Mouse (Mus musculus) forebrain, embryonic 16.5 days (tissue): Measurements from ENCODE around the gene Cacna2d4. TPM values are rescaled to one million over a fixed set of nuclear protein-coding genes. Genes with fewer than 3 reads are reported as not detected.
A peak's percentile ranks its signal among the peaks of the same experiment; 100 is the strongest.

ENCODE experiments used
- ATAC-seq: fragments of 200-750 bp; cut with Nextera tagmentation; 2 replicates; pipeline ENCODE4 v1.8.0; 2017; ENCODE audit warnings: mild to moderate bottlenecking, moderate library complexity
- H3K27ac ChIP-seq: fragments of 300-500 bp; sonication (generic); 2 replicates; pipeline ENCODE4 v1.5.1; 2014; ENCODE audit warnings: low read length, control low read depth
- H3K27me3 ChIP-seq: fragments of 300-500 bp; sonication (generic); replicated peaks from 2 replicates; pipeline ENCODE4 v1.6.1; 2014; ENCODE audit warnings: low read length; ENCODE audit not compliant: control insufficient read depth, insufficient read depth
- H3K36me3 ChIP-seq: fragments of 300-500 bp; sonication (generic); 2 replicates; pipeline ENCODE4 v1.6.1; 2014; ENCODE audit not compliant: control insufficient read depth, insufficient read depth
- H3K4me1 ChIP-seq: fragments of 300-500 bp; sonication (generic); replicated peaks from 2 replicates; pipeline ENCODE4 v1.6.1; 2014; ENCODE audit warnings: low read length; ENCODE audit not compliant: control insufficient read depth, insufficient read depth
- H3K4me2 ChIP-seq: fragments of 300-500 bp; sonication (generic); 2 replicates; pipeline ENCODE4 v1.6.1; 2014; ENCODE audit warnings: mild to moderate bottlenecking, low read length, control low read depth
- H3K4me3 ChIP-seq: fragments of 300-500 bp; sonication (generic); replicated peaks from 2 replicates; pipeline ENCODE4 v1.5.1; 2014; ENCODE audit warnings: mild to moderate bottlenecking, low read length, control low read depth
- H3K9ac ChIP-seq: fragments of 300-500 bp; sonication (generic); replicated peaks from 2 replicates; pipeline ENCODE4 v1.6.1; 2014; ENCODE audit warnings: low read depth, low read length, control low read depth
- H3K9me3 ChIP-seq: fragments of 300-500 bp; sonication (generic); 2 replicates; pipeline ENCODE4 v1.6.1; 2016; ENCODE audit warnings: low read length; ENCODE audit not compliant: control insufficient read depth
- WGBS: fragments of 180-500 bp; shearing (Covaris S2); extraction: QIAGEN DNeasy Blood & Tissue Kit; methylation state at CpG from one replicate; pipeline ENCODE4 v1.1.7; 2014; 5-methylcytosine and 5-hydroxymethylcytosine counted together
- polyA plus RNA-seq: library from polyadenylated mRNA; unstranded; fragments of >200 nt; fragmentation: Nextera tagmentation; extraction: Ambion mirVana; gene quantifications from 2 replicates; pipeline ENCODE4 v1.2.1, GENCODE M21; 2015

The Cacna2d4 gene
- polyA plus RNA-seq, 1 experiment from 2014 or later, result 0.75 TPM

- no peak overlapping the region for H3K27ac ChIP-seq
- no peaks in the 10 kb centered on the region for H3K4me1 ChIP-seq
- WGBS, result 92% methylated on average over 2 of the region's 2 CpGs
- H3K27me3 ChIP-seq, result no peaks in the 10 kb centered on the region
- no peak overlapping the region for H3K4me2 ChIP-seq
- no peaks in the 10 kb centered on the region for H3K9me3 ChIP-seq
- H3K4me3 ChIP-seq, result no peak overlapping the region
- ATAC-seq, result no peak
- no peaks in the 10 kb centered on the region for H3K36me3 ChIP-seq
- no peak overlapping the region for H3K9ac ChIP-seq
These were observed 141.3 kb downstream of the Cacna2d4 start for GRCm38 (mm10) chr6:119377613-119378012.

DNA sequence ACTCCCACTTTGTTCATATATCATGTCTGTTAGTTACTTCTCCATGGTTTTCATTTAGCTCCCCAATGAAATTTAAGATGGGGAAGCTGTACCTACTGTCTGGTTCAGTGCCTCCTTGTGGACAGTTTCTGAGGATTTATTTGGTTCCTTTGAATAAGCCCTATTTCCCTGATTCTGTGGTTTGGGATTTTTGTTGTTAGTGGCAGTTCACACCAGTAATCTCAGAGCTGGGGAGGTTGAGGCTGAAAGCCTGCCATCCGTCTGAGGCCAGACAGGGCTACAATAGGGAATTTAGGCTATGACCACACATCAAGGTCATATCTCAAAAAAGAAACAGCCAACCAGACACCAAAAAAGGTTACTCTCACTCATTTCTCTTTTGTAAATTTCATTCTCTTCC is 142.3 kb downstream of the Cacna2d4 start:
- 85% methylated on average over 1 of the region's 1 CpGs for WGBS
- Histone ChIP-seq H3K4me2 (no peak overlapping the region), H3K4me1 (no peaks in the 10 kb centered on the region), H3K9ac (no peak overlapping the region), H3K36me3 (no peaks in the 10 kb centered on the region), H3K4me3 (no peak overlapping the region), H3K27ac (no peak overlapping the region), H3K9me3 (no peaks in the 10 kb centered on the region), H3K27me3 (no peaks in the 10 kb centered on the region)
- ATAC-seq, result no peak

DNA sequence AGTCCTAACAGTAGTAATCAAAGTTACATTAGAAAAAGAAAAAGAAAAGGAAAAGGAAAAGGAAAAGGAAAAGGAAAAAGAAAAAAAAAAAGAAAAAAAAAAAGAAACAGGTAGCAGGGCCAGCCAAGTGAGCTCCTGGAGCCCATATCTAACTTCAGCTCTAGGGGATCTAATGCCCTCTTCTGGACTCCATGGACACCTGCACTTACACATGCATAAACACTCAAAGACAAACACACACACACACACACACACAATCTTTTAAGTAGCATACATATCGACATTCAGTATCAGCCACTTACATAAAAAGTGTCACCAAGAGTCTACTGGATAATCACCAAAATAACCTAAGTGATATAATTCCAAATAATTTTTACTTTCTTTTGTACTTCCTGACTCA is 149.3 kb downstream of the Cacna2d4 start:
- H3K4me2 ChIP-seq, result no peak overlapping the region
- no peak overlapping the region for H3K9ac ChIP-seq
- H3K27me3 ChIP-seq, result no peaks in the 10 kb centered on the region
- ATAC-seq, result no peak
- peaks cover 20% of the 10 kb centered on the region for H3K4me1 ChIP-seq
- WGBS, result 97% methylated on average over 1 of the region's 1 CpGs
- H3K36me3 ChIP-seq, result no peaks in the 10 kb centered on the region
- H3K4me3 ChIP-seq, result no peak overlapping the region
- no peaks in the 10 kb centered on the region for H3K9me3 ChIP-seq
- H3K27ac ChIP-seq, result no peak overlapping the region

DNA sequence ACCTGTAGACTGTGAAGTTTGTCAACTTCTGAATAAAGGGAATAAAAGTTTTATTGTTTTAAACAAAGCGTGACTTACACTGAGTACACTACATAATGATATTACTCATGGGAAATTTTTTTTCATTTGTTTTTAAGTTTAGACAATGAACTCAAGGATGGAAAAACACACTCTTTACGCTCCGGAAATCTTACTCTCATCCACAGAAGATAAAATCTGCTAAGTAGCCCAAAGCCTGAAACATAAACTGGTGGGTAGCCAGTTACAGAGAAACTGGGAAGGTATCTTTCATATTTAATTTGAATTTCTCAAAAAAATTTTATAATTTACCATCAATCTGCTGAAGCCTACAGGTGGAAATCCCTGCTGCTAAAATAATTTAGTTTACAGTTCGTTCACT is 150.1 kb downstream of the Cacna2d4 start:
- H3K4me3 ChIP-seq, result no peak overlapping the region
- no peak for ATAC-seq
- H3K4me1 ChIP-seq, result peaks cover 20% of the 10 kb centered on the region
- H3K9ac ChIP-seq, result no peak overlapping the region
- WGBS, result 91% methylated on average over 4 of the region's 4 CpGs
- no peaks in the 10 kb centered on the region for H3K27me3 ChIP-seq
- no peaks in the 10 kb centered on the region for H3K9me3 ChIP-seq
- no peak overlapping the region for H3K4me2 ChIP-seq
- H3K27ac ChIP-seq, result no peak overlapping the region
- H3K36me3 ChIP-seq, result no peaks in the 10 kb centered on the region

GRCm38 (mm10) chr6:119386821-119387220 is 150.5 kb downstream of the Cacna2d4 start:
- no peaks in the 10 kb centered on the region for H3K27me3 ChIP-seq
- H3K36me3 ChIP-seq, result no peaks in the 10 kb centered on the region
- H3K4me3 ChIP-seq, result no peak overlapping the region
- no peaks in the 10 kb centered on the region for H3K9me3 ChIP-seq
- no peak overlapping the region for H3K9ac ChIP-seq
- 97% methylated on average over 1 of the region's 1 CpGs for WGBS
- no peak overlapping the region for H3K4me2 ChIP-seq
- no peak overlapping the region for H3K27ac ChIP-seq
- peaks cover 20% of the 10 kb centered on the region for H3K4me1 ChIP-seq
- ATAC-seq, result no peak

DNA sequence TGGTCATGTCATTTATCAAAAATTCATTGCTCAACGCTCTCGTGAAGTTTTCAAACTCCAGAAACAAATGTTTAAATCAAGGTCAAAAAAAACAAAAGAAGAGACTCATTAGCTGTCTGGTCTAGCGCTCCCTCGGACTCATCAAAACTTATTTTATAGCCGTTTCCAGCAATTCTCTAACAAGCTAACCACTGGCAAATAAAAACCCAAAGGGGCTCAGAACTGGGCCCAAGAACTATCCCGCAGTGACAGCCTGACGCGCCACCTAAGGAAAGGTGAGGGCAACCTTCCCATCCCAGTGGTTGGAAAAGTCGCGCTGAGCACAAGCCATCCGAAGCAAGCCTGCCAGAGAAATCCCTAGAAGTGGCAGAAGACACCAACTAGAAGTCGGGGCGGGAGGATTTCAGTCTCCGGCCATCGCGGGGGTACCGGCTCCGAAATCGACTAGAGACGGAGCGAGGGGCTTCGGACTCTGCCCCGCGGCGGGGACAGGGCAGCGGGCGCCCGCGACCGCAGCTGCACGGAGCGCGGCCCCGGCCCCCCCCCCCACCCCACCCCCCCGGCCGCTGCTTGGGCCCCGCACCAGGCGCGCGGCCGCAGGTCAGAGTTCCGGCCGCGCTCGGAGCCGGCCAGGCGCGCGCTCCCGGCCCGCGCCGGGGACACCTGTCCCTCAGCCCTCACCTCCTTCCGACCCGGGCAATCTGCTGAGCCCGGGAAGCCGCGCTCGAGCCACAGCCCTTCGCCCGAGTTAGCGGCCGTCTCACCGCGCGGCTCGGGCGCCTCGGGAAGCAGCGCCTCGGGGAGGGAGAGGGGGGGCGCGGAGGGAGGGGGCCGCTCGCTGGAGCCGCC is 151.7 kb downstream of the Cacna2d4 start:
- ATAC-seq, result peak; percentile 75
- Histone ChIP-seq H3K9ac (peak overlapping the region; percentile 89), H3K27me3 (no peaks in the 10 kb centered on the region), H3K27ac (peak overlapping the region; percentile 78), H3K36me3 (no peaks in the 10 kb centered on the region), H3K4me3 (peak overlapping the region; percentile 84), H3K4me1 (peaks cover 20% of the 10 kb centered on the region), H3K4me2 (peak overlapping the region; percentile 80), H3K9me3 (no peaks in the 10 kb centered on the region)
- under 1% methylated on average over 32 of the region's 76 CpGs for WGBS

DNA sequence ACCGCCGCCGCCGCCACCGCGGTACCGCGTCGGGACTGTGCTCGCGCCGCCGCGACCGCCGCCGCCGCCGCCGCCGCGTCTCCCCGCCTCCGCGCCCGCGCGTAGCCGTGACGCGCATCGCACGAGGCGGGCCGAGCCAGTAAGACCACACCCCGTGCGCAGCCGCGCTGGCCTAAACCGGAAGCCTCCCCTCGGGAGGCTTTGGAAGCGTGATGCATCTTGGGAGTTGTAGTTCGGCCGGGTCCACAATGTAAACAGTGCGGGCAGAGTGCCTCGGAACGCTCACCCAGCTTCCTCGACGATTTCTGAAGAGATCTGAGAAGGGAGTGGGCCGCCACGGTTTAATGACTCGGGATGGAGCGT is 152.3 kb downstream of the Cacna2d4 start:
- under 1% methylated on average over 44 of the region's 53 CpGs for WGBS
- peak overlapping the region; percentile 84 for H3K4me3 ChIP-seq
- H3K36me3 ChIP-seq, result no peaks in the 10 kb centered on the region
- peak overlapping the region; percentile 87 for H3K27ac ChIP-seq
- peaks cover 20% of the 10 kb centered on the region for H3K4me1 ChIP-seq
- peak; percentile 99 for ATAC-seq
- no peaks in the 10 kb centered on the region for H3K9me3 ChIP-seq
- H3K9ac ChIP-seq, result peak overlapping the region; percentile 89
- H3K27me3 ChIP-seq, result no peaks in the 10 kb centered on the region
- H3K4me2 ChIP-seq, result peak overlapping the region; percentile 60

DNA sequence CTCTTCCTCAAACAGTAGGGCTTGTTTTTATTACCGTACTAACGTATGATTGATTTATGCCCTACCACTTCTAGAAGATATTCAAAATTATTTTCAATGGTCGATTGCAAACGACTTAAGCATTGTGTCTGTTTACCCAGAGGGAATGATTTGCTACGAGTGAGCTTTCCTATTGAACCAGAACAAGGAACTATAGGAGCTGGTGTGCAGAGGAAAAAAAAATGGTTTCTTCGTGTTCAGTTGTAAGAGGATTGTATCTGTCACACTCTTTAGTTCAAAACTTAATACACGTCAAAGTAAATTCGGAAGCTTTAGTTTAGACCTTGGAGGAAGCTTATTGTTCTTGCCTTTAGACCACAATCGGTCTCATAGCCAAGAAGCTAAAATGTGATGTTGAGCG is 152.8 kb downstream of the Cacna2d4 start:
- 21% methylated on average over 10 of the region's 10 CpGs for WGBS
- peak; percentile 24 for ATAC-seq

GRCm38 (mm10) chr6:119390728-119391127 is 154.4 kb downstream of the Cacna2d4 start:
- H3K4me3 ChIP-seq, result no peak overlapping the region
- H3K9ac ChIP-seq, result no peak overlapping the region
- 92% methylated on average over 4 of the region's 4 CpGs for WGBS
- ATAC-seq, result no peak
- H3K4me2 ChIP-seq, result no peak overlapping the region
- no peaks in the 10 kb centered on the region for H3K27me3 ChIP-seq
- H3K4me1 ChIP-seq, result peaks cover 20% of the 10 kb centered on the region
- H3K36me3 ChIP-seq, result no peaks in the 10 kb centered on the region
- no peak overlapping the region for H3K27ac ChIP-seq
- H3K9me3 ChIP-seq, result no peaks in the 10 kb centered on the region

More for the DNA sequence above, 152.8 kb downstream of the Cacna2d4 start:
- peak overlapping the region; percentile 84 for H3K4me3 ChIP-seq
- peaks cover 20% of the 10 kb centered on the region for H3K4me1 ChIP-seq
- H3K27me3 ChIP-seq, result no peaks in the 10 kb centered on the region
- H3K4me2 ChIP-seq, result peak overlapping the region; percentile 60
- no peaks in the 10 kb centered on the region for H3K9me3 ChIP-seq
- H3K36me3 ChIP-seq, result no peaks in the 10 kb centered on the region
- H3K9ac ChIP-seq, result peak overlapping the region; percentile 71
- H3K27ac ChIP-seq, result peak overlapping the region; percentile 87
